Mouse (Mus musculus) right cerebral cortex, postnatal 25 days (tissue): Measurements from ENCODE around the gene Olfr1411.

ENCODE experiments used
- DNase-seq: peaks from one replicate; pipeline ENCODE4 v3.0.0; 2022

Gene Olfr1411

DNA sequence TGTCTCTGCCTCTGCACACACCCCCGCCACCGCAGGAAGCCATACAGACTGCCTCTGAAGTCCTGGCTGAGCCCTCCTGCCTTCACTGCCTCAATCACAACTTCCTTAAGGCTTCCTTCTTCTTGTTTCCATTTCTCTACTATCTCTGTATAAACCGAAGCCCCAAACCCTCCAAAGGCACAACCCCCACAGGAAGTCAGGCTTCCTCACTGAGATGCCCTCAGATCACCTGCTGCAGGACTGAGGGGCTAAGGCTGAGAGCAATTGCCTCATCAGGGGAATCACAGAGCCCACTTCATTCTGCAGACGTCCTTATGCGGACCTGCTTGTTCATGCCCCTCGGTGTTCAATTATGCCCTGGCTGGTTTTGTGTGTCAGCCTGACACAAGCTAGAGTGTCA lies 46.2 kb downstream of the Olfr1411 start:
- no peak for DNase-seq

DNA sequence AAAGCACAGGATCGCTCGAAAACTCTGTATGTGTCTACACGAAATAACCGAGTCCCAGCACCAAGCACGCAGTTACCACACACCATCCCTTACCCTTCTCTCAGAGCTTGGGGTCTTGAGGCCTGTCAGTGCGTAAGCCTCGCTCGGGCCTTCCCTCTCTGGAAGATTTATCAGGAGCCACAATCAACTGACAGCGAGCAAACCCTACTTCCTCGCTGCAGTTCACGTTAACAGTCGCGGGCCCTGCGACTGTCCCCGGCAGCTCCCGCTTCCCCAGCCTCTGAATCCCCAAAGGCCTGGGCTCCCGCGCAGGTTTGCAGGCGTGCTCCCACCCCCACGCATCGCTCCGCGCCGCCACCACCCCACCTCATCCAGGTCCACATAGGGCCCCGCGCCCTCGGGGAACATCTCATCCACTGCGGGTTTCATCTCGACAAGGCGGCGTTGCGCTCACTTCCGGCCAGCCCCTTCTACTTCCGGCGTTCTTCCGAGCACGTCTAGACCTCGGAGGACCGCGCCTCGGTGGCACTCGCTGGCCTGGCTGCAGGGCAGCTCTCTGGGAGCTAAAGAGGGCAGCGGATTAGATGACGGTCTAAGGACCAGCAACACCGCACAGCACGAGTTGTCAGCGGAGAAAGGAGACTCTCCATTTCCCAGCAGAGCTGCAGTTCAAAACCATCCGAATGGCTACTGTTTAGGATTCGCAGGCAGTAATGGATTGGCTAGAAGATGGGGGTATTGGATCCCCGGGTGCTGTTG lies 47.5 kb downstream of the Olfr1411 start, which contains the start of gene Cops9:
Gene Cops9, minus strand, starts transcription at position 472 of the 759 bp plus-strand sequence.
- DNase-seq = peak; percentile 90

DNA sequence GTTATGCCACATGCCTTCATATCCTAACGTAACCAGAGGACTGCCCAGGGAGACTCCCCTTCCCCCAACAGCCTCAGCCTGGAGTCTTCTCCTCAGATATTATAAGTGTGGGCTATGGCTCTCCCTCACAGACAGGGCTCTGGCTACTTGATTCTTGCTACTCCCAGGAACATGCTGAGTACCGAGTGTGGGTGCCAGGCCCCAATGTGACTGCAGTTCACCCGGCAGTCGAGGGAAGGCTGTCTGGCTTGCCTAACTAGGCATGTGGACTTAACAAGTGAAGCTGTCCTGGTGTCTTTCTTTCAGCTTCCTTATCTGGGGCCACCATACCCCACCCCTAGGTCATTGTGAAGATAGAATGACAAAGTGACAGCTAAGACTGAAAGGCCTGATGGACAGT lies 49.5 kb downstream of the Olfr1411 start:
- DNase-seq = no peak

DNA sequence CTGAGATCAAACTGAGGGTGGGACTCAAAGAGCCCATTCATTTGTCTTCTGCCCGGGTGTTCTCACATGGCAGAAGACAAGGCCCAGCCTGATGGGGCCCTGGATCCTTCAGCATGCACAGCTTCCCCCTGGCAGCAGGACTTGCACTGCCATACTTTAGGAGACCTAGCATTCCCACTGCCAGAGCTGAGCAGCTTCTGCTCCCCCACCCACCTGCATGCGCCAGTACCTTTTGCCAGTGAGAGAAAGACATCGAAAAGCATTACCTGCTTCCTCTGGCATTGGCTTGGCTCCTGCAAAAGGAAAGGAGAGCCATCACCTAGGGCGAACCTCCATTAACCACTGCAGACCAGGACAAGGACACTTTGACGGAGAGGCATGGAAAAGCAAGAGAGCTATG lies 50.7 kb downstream of the Olfr1411 start:
- no peak for DNase-seq

DNA sequence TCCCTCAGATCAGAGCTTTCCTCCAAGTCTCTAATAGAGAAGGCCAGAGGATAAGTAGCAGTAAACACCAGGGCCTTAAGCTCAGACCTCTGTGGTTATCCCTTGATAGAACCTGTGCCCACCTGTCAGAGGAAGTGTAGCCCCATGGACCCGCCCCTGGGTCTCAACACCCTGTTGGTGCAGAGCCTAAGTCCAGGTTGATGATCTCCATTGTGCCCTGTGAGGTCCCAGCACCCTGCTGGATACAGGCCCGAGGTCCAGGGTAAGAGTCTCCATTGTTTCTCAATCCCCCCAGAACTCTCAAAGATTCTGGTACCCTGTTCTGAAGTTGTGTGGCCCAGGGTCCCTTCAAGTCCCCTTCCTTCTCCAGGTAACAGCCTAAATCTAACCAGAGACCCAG lies 51.9 kb downstream of the Olfr1411 start:
- no peak for DNase-seq

DNA sequence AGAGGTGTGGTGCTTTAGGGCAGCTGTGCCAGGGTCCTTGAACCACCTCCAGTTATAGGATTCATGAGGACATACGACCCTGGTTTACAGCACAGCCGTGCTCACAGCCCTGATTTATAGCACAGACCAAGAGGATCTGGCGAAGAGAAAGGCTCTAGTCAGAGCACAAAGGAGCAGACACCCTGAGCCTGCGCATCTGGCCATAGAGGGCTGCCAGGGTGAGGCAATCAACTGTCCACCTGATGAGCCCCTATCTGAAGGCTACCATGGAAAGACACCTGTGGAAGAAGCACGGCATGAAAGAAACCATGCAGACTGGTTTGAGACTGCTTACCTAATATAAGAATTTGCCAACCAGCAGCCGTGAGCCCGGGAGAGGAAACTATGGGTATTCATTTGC lies 52.4 kb downstream of the Olfr1411 start:
- no peak for DNase-seq

DNA sequence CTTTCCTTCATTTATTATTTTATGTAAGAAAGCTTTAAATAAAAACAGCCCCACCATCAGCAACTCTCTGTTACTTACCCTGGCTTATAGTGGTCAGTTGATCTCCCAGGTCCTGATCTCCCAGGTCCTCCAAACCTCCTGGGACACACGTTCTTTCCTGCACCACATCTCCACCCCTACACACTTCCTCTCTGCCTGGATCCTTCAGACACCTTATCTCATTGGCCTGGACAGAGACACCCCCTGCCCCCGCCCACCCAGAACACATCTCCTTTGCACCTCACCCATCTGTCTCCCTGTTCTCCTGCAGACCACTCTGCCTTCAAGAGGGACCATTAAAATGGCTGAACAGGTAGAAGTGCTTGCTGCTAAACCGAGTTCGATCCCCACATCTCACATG lies 52.8 kb downstream of the Olfr1411 start:
- no peak for DNase-seq
